Mouse (Mus musculus) E14TG2a.4 (cell line): ENCODE data around the gene Tmem56.
A peak's percentile ranks its signal among the peaks of the same experiment; 100 is the strongest.

Experiments
- CTCF ChIP-seq: conservative IDR thresholded peaks from 2 replicates; pipeline ENCODE4 v1.5.1; 2014; ENCODE audit warnings: low read length
- NANOG ChIP-seq: IDR thresholded peaks from 2 replicates; pipeline ENCODE4 v1.6.1; 2014; ENCODE audit warnings: borderline replicate concordance, low read length, mixed read lengths

DNA sequence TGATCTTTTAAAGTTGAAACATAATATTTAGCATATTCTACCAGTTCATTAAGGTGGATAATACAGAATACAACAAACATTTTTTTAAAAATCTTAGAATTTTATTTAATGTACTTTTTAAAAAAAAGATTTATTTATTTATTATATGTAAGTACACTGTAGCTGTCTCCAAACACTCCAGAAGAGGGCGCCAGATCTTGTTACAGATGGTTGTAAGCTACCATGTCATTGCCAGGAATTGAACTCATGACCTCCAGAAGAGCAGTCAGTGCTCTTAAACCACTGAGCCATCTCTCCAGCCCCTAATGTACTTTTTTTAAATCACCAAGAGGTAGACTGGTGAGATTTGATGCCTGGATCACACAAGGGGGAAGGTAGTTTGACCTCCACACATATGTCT, 70.7 kb downstream of the Tmem56 start:
- TF ChIP-seq CTCF = peak; percentile 27
- TF ChIP-seq NANOG = no peak
